Mouse (Mus musculus) liver (tissue): ENCODE measurements around the gene Tubgcp6.

Source experiments
- DNase-seq: peaks from one replicate; pipeline ENCODE4 v3.0.0-alpha.2; 2020; ENCODE audit warnings: mixed read lengths

The Tubgcp6 gene

DNA sequence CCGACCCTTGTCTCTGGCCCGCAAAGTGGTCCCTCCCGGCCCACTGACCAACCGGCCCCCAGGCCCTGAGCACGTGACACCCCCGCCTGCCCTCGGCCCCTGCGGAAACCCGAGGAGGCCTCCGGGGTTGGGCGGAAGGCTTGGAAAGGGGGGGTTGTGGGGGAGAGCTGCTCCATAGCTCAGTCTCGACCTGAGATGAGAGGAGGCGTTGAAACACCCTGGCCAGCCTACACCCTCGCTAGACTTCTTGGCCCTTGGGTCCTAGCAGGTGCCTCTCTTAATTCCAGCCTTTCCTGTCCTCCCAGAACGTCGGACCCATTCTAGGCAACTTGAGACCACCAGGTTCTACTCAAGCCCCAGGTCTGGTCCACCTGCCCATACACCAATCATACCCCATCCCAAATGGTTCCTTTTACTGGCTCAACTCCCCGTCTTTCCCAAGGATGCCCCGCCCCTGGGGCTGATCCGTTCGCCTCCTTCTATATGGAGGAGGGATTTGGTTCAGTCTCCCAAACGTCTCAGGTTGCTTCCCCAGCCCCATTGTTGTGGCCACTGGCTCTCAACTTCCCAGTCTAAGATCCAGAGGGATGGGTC, 17.8 kb upstream of the Tubgcp6 start, which contains the start of gene Mapk12:
Mapk12 (minus strand) TSS at position 45 of the 594 bp plus-strand sequence.
- DNase-seq: peak; percentile 30

DNA sequence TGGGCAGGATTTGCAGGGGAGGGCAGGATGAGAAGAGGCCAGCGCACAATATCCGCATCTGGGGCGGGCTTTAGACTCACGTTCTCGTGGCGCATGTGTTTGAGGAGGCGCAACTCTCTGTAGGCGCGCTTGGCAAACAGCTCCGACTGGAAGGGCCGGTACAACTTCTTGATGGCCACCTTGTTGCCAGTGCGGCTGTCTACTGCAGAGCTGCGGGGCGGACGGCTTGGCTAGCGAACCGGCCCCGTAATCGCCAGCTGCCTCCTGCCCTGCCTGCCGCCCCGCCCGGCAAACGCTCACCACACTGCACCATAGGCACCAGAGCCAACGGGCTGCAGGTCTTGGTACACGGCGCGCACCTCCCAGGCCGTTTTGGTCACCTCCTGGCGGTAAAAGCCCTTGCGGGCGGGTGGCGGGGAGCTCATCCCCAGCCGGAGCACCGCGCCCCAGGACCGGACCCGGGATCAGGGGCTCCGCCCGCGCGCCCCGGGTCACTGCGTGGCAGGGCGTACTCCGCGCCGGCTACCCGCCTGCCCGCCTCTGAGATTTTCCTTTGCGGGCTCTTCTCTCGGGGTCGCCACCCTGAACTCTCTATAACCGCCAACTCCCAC, 17.2 kb upstream of the Tubgcp6 start:
- DNase-seq: no peak

DNA sequence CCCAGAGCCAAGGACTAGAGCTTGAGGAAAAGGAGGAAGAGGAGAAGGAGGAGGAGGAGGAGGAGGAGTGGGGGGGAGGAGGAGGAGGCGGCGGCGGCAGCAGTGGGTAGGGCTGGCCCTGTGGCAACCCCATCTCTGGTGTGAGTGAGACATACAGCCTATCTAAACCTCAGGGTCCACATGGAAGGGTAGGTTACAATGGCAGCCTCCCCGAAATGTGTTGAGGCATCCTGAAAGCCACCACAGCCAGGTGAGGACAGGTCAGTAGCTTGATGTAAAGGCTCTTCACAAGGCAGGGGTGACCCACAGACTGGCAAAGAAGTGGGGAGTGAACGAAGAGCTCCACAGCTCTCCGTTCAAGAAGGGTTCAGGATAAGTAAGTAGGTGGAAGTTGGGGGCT, 15.6 kb upstream of the Tubgcp6 start:
- no peak for DNase-seq

DNA sequence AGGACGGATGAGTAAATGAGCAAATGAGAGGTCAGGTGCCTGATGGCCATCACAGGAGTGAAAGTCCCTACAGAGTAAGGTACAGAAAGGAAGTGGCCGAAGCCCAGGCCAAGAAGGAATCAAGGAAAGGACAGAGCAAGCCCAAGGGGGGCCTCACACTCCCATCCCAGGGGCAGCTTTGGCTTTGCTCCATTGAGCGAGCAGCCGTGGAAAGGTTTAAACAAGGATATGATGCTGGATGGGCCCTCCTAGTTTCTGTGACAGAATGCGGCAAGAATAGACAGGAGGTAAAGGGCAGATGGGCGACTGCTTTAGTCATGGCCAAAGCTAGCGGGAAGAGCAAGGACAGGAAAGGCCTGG, 15.1 kb upstream of the Tubgcp6 start:
- no peak for DNase-seq

DNA sequence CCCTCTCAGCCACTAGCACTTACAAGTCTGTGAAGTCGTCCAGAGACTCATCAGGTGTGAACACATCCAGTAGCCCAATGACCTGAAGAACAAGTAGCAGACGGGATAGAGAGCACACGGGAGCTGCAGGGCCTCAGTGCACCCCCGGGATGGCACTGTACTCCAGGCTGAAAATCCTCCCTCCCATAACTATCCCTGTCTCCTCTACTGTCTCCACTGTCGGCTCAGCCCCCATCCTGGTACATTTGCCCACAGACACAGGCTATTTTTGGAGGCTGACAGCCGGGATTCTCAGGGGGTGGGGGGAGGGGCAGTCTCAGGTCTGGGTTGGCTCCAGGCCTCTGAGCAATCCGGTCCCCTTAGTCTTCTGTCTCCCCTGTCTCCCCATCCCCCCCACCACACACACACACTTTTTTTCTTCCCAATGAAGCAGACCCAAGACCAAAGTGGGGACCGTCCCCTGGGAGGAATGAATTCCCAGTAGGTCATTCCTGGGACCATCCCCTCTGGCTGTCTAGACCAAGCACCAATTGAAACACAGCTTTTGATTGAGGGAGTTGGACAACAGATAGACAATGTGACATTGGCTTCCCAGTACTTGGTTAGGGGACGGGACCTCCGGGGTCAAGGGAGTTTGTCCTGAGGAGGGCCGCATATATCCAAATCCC, 14.6 kb upstream of the Tubgcp6 start:
- no peak for DNase-seq

DNA sequence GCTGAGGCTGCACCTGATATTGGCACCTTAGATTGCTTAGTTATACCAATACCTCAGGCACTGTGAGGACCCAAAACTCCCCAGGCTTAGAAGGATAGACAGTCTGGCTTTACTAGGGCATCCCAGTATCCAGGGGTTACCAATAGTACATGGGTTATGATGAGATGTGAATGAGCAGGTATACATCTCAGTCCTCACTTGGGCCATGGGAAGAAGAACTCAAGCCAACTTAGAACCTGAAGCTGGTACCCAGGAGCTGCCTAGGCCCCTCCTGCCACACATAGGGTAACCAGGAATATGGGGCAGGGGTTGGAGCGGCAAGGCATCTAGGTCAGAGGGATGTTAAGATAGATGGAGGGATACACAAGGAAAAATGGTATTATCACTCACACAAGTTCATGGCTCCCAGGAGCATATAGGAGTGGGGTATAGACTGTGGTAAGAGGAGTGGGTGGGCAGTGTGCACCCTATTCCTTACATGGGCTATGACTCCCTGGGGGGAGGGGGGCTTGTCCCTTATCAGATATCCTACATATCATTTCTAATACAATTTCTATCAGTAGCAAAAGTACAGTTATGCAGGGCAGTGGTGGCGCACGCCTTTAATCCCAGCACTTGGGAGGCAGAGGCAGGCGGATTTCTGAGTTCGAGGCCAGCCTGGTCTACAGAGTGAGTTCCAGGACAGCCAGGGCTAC, 13.7 kb upstream of the Tubgcp6 start:
- DNase-seq: no peak

DNA sequence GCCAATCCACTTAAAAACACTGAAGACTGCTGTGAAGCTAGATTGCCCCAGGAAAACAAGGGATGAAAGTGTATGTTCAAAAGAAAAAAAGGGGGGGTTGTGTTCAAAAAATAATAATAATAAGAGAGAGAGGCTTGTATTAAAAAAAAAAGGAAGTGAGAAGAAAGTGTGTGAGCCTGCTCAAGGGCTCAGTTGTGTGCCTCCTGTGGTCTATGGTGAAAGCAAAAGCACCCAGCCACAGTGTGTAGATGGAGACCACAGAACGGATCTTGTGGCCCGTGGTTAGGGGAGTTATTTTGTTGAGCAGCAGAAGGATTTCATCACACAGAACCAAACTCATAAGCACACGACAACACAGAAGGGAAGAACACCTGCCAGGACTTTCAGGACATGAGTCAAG, 8.4 kb upstream of the Tubgcp6 start:
- DNase-seq: peak; percentile 31

DNA sequence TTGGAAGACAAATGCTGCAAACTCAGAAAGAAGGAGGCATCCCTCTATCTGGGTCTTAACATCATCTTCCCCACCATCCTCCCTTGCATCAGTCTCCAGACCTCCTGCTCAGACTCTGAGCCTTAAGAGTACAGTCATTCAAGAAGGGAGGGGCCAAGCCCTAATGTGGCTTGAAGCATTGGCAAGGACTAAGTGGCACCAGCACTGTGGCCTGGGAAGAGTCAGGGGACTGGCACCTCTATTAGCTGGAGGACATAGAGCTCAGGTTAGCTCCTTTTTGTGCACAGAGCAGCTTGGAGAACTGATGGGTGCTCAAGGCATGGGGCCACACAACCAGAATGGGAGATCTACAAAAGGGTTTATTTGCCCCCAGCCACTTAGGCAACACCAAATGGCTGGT, 7.3 kb upstream of the Tubgcp6 start:
- no peak for DNase-seq

DNA sequence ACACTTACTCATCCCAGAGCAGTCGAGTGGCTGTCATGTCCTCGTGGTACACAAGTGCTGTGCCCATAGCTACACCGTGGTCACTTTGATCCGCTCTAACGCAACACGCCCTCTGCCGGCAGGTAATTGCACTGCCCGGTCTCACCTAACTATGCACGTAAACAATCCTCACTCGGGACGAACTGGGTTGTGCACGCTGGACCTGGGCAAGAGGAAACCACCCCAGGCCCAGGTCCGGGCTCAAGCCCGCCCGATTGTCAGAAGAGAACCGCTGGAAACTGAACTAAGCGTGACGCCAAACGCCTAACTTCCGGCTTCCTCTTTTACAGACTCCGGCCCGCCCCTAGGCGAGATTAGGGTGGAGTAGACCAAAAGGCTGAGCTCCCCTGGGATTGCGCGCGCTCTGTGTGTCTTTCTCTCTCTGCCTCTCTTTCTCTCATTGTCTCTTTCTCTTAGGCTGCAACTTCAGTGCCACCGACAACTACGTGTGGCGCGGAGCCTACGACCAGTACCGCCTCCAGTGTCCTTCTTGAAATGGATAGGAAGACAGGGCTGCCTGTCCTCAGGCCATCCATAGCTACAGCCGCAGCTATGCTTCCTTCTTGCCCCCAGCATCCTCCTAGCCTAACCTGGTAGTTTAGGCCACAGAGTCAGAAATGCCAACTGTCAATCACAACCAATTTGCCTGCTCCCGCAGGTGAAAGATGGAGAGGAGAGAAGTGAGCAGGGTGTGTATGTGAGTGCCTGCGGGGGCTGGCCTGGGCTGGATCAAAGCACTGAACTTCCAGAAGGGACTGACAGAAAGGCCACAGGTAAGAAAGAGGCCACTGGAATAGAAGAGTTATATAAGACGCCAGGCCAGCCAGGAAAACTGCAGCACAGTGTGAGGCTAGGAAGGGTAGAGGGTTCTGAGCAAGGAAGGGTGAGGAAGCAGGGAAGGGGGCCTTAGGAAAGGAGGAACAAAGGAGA, 5.8 kb upstream of the Tubgcp6 start, which contains the start of gene Hdac10:
Hdac10 (minus strand) TSS at position 319 of the 969 bp plus-strand sequence.
- peak; percentile 86 for DNase-seq

DNA sequence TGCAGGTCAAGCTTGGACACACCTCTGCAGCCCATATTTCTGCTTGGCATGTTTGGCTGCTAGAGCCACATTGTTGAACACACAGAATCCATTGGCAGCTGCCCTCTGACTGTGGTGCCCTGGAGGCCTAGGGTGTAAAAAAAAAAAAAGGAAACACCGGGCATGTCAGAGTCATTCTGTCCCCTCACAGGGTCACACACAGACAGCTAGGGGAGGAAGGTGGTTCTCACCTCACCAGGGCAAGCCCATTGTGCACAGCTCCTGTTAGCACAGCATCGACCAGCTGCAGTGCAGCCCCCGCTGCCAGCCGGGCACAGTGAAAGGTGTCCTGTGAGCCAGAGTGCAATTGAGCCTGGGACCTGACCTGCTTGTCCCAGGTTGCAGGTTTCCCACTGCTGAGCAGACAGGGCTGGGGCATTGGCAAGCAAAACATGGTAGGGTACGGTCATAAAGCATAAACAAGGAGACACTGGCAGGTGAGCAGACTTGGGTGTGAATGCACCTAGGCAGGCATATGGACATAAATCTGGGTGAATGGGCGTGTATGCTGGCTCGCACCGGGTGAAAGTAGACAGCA, 4.5 kb upstream of the Tubgcp6 start:
- DNase-seq: no peak

DNA sequence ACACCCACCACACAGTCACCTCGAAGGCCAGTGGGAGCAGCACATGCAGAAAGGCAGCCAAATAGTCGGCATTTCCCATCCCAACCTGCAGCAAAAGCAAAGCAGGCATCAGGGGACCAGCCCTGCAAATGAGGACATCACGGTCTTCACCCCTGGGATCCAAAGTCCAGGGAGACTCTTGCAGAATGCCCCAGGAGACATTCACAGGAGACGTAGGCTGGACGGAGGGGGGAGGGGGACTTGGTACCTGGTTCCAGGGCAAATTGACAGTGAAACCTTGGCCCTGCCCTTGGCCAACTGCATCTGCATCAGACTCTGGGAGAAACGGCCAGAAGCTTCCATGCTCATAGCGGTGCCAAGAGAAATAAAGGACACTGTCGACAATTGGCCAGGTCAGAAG, 3.7 kb upstream of the Tubgcp6 start:
- no peak for DNase-seq

DNA sequence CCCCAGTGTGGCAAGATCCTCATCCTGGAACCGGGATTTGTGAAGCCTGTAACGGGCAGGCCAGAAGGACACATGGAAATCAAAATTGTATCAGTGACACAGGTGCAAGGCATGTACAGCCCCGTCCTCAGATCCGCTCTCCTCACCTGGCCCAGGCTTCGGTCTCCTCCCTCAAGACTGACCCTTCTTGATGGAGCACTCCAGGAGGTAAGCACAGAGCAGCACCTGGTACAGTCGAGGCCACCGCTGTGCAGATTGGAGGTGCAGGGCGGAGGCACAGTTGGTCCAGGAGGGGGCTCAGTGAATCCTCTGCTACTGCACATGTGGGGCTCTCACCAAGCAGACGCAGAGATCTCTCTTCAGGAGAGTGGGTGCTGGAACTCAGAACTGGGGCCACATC, 2.4 kb upstream of the Tubgcp6 start:
- DNase-seq: no peak

DNA sequence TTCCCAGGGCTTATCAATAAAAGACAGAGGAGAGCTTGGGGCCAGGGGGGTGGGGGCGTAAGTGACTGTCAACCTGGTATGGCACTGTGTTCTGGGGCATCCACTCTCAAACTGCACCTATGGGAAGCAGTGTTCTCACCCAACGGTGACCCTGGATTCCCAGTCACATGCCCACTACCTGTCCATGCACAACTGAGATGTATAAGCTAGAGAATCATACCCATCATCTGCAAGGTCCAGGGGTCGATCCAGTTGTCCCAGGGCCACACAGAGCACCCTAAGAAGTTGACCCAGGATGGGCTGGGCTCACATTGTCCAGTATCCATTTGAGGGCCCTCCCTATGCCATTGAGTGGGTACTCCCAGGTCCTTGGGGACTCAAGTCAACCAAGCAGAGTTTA, 1.4 kb upstream of the Tubgcp6 start:
- DNase-seq: no peak

DNA sequence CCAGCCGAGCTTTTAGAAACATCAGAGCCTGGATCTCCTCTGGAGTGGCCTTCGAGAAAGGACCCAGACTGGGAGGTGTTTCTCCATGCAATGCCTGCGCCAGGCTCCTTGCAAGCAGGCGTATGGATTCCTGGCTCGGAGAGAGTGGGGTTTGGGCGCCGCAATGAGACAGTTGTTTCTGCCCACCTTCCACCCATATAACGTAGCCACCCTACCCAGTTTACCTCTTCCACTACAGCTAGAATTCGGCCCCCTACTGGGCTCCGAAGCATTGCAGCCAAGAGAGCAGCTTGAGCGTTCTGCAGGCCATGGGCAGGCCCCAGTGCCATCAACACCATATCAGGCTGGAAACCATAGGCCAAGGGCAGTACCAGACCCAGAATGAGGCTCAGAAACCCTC, 683 bp upstream of the Tubgcp6 start:
- DNase-seq: peak; percentile 41

DNA sequence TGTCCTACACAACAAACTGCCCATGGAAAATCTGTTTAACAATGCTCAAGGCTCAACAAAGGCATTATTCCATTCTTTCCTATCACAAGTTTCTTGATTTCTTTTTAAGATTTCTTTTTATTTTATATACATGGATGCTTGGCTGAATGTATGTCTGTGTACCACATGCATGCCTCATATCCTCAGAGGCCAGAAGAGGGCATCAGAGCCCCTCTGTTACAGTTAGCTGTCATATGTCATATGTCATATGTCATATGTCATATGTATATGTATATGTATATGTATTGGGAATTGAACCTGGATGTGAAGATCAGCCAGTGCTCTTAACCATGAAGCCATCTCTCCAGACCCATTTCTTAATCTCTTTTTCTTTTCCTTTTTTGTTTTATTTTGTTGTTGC, 4.9 kb downstream of the Tubgcp6 start:
- DNase-seq: no peak

DNA sequence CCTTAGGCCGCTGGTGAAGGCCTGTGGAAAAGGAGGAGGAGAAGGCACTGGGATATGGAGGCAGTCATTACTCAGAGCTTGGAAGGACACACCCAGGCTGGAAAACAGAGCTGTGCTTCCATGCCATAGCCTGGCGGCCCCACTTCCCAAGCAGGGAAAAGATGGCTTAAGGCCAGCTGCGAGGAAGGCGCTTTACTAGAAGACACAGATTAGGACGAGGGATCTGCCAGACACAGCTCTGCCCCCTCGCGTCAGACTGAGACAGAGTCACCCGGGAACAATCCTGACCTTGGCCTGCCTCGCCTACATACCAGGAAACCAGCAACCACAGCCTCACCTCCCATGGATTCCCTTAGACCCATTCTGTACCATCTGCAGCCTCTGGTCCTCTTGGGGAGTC, 12.8 kb downstream of the Tubgcp6 start:
- DNase-seq: no peak

DNA sequence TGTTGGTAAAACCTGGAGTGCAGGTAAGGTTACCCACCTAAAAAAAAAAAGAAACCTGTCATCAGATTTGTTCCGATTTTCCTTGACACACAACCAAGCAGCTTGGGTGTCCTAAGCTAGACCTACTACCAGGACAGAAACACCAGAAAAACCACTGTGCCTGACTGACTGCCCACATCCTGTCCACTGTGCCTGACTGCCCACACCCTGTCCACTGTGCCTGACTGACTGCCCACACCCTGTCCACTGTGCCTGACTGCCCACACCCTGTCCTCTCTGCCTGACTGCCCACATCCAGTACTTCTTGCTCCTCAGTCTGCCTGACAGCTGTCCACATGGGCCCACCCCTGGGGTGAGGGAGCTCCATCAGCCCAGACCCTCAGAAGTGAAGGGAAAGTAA, 15.9 kb downstream of the Tubgcp6 start:
- DNase-seq: no peak

DNA sequence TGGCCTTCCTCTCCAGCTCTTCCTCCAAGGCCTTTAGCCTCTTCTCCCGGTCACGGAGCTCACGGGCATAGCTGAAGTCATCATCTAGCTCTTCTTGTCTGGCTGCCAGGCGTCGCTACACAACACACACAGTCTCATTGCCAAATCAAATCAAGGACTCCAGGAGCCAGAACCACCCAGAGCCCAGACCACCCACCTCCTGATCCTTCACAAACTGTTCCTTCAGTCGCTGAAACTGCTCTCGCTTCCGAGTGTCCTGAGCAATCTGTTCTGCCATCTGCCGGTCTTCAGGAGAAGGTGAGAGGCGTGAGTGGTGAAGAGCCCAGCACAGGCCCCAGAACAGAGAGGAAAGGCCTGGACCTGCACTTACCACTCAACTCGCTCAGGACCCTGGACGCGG, 16.8 kb downstream of the Tubgcp6 start:
- no peak for DNase-seq

DNA sequence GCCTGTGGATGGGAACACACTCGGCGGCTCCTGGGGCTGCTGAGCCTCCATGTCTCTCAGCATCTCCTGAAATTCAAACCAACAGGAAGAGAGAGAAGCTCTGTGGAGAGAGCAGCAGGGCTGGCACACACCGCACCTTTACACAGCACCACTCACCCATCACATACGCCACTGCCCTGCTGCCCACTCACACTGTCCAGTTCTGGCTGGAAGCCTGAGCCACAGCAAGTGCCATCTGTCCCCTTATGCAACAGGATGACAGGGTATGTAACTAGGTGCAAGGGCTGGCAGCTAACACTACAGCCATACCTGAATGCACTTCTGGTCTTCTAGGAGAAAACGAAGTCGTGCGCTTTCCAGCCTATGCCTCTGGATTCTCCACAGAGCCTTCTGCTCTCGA, 18.5 kb downstream of the Tubgcp6 start:
- DNase-seq: no peak

DNA sequence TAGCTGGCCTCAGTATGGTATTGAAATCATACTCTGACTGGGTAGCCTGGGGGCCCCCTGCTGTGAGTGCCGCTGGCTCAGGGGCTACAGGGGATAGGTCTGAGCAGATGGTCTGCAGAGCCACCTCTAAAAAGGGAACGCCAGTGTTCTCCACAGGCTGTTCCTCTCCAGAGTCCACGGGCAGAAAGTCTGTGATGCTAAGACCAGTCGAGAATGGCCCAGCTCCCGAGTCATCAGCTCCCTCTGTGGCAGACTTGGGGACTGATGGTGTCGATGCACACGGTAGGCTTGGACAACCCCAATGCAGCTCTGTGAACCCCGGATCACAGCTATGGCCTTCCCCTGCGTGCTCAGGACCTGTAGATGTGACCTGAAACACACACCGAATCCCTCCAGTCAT, 19.0 kb downstream of the Tubgcp6 start:
- no peak for DNase-seq

DNA sequence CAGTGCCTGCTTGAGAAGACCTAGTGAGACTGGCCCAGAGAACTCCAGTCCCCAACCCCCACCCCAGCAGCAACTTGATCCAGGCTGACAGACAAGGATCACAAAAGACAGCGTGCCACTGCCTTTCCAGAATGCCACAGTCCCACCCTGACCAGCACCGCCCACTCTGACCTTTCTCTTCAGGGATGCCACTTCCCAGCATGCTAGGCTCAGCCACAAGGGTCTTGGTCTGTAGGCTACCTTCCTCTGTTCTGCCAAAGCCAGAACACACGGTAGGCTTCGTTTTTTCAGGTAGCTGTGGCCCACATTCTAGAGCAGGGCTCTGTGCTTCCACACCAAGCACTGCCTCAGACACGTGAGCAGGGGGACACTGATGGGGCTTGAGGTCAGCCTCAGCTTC, 20.3 kb downstream of the Tubgcp6 start:
- DNase-seq: no peak

DNA sequence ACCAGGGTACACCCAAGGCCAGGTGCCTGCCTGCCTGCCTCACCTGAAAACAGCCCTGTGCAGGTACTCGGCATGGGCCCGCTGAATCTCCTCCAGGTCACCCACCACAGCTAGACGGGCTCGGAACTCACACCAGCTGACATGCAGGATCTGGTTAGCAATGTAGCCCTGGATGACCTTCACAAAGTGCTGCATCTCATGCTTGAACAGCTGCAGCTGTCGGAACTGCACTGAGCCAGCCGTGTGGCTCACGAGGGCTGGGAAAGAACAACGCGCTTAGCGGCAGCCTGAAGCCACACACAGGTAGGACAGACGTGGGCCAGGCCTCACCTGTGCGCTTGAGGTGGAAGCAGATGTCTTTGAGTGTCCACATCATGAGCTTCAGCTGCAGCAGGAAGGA, 22.1 kb downstream of the Tubgcp6 start:
- DNase-seq: no peak
